Mouse (Mus musculus): ENCODE measurements around the gene Rbl2. TPM values are rescaled to one million over a fixed set of nuclear protein-coding genes. Genes with fewer than 3 reads are reported as not detected.

Rbl2 gene
- polyA plus RNA-seq, 1 experiment from 2014 or later = 9.3 TPM

- no peaks in the 10 kb centered on the region for H3K9me3 ChIP-seq (replicated peaks)
- H3K27me3 ChIP-seq (ENCODE audit: low read depth, poor library complexity, severe bottlenecking) = no peaks in the 10 kb centered on the region
- peaks cover 25% of the 10 kb centered on the region for H3K4me1 ChIP-seq
- H3K36me3 ChIP-seq = no peaks in the 10 kb centered on the region
- 2% methylated on average over 34 of the region's 34 CpGs for WGBS
- H3K4me3 ChIP-seq = peak overlapping the region; percentile 86
- H3K27ac ChIP-seq (replicated peaks) = peak overlapping the region; percentile 87
- peak; percentile 61 for DNase-seq (ENCODE audit: low spot score)
Measured at GRCm38 (mm10) chr8:91070275-91070859, 510 bp downstream of the Rbl2 start.

GRCm38 (mm10) chr8:91077077-91077867 is 7.4 kb downstream of the Rbl2 start:
- H3K27me3 ChIP-seq (ENCODE audit: low read depth, poor library complexity, severe bottlenecking) = no peaks in the 10 kb centered on the region
- no peak overlapping the region for H3K4me3 ChIP-seq
- 93% methylated on average over 12 of the region's 12 CpGs for WGBS

GRCm38 (mm10) chr8:91079678-91080077 is 9.8 kb downstream of the Rbl2 start:
- H3K27me3 ChIP-seq (ENCODE audit: low read depth, poor library complexity, severe bottlenecking) = no peaks in the 10 kb centered on the region
- H3K9me3 ChIP-seq (replicated peaks) = no peaks in the 10 kb centered on the region
- 93% methylated on average over 2 of the region's 2 CpGs for WGBS
- no peak overlapping the region for H3K4me3 ChIP-seq
- DNase-seq (ENCODE audit: low spot score) = no peak
- H3K27ac ChIP-seq (replicated peaks) = no peak overlapping the region
- no peaks in the 10 kb centered on the region for H3K4me1 ChIP-seq
- peaks cover 32% of the 10 kb centered on the region for H3K36me3 ChIP-seq

More at GRCm38 (mm10) chr8:91077077-91077867, 7.4 kb downstream of the Rbl2 start:
- no peak for DNase-seq (ENCODE audit: low spot score)
- Histone ChIP-seq H3K27ac (replicated peaks) (no peak overlapping the region), H3K36me3 (peaks cover 26% of the 10 kb centered on the region), H3K4me1 (no peaks in the 10 kb centered on the region), H3K9me3 (replicated peaks) (no peaks in the 10 kb centered on the region)

- no peaks in the 10 kb centered on the region for H3K4me1 ChIP-seq
Measured at GRCm38 (mm10) chr8:91081911-91082310, 12.1 kb downstream of the Rbl2 start.

GRCm38 (mm10) chr8:91082428-91082827 is 12.6 kb downstream of the Rbl2 start:
- DNase-seq (ENCODE audit: low spot score) = no peak
- H3K27me3 ChIP-seq (ENCODE audit: low read depth, poor library complexity, severe bottlenecking) = no peaks in the 10 kb centered on the region
- no peaks in the 10 kb centered on the region for H3K9me3 ChIP-seq (replicated peaks)
- H3K27ac ChIP-seq (replicated peaks) = no peak overlapping the region
- H3K36me3 ChIP-seq = peaks cover 39% of the 10 kb centered on the region
- H3K4me3 ChIP-seq = no peak overlapping the region
- WGBS = 93% methylated on average over 12 of the region's 12 CpGs
- H3K4me1 ChIP-seq = no peaks in the 10 kb centered on the region

More at GRCm38 (mm10) chr8:91081911-91082310, 12.1 kb downstream of the Rbl2 start:
- Histone ChIP-seq H3K36me3 (peaks cover 40% of the 10 kb centered on the region), H3K4me3 (no peak overlapping the region), H3K9me3 (replicated peaks) (no peaks in the 10 kb centered on the region), H3K27ac (replicated peaks) (no peak overlapping the region), H3K27me3 (ENCODE audit: low read depth, poor library complexity, severe bottlenecking) (no peaks in the 10 kb centered on the region)
- no peak for DNase-seq (ENCODE audit: low spot score)
- 91% methylated on average over 7 of the region's 7 CpGs for WGBS

- Histone ChIP-seq H3K4me3 (no peak overlapping the region), H3K27ac (replicated peaks) (no peak overlapping the region), H3K27me3 (ENCODE audit: low read depth, poor library complexity, severe bottlenecking) (no peaks in the 10 kb centered on the region), H3K36me3 (peaks cover 43% of the 10 kb centered on the region), H3K4me1 (no peaks in the 10 kb centered on the region), H3K9me3 (replicated peaks) (no peaks in the 10 kb centered on the region)
- 93% methylated on average over 7 of the region's 7 CpGs for whole genome bisulfite sequencing
- no peak for DNase-seq (ENCODE audit: low spot score)
Measured at GRCm38 (mm10) chr8:91088452-91088851, 18.6 kb downstream of the Rbl2 start.

- H3K27ac ChIP-seq (replicated peaks) = no peak overlapping the region
- H3K36me3 ChIP-seq = peaks cover 45% of the 10 kb centered on the region
- WGBS = 92% methylated on average over 2 of the region's 2 CpGs
- no peak for DNase-seq (ENCODE audit: low spot score)
- H3K9me3 ChIP-seq (replicated peaks) = no peaks in the 10 kb centered on the region
- H3K4me3 ChIP-seq = no peak overlapping the region
- H3K4me1 ChIP-seq = no peaks in the 10 kb centered on the region
- no peaks in the 10 kb centered on the region for H3K27me3 ChIP-seq (ENCODE audit: low read depth, poor library complexity, severe bottlenecking)
Measured at GRCm38 (mm10) chr8:91089601-91090000, 19.7 kb downstream of the Rbl2 start.

- Histone ChIP-seq H3K27ac (replicated peaks) (no peak overlapping the region), H3K4me1 (no peaks in the 10 kb centered on the region), H3K27me3 (ENCODE audit: low read depth, poor library complexity, severe bottlenecking) (no peaks in the 10 kb centered on the region), H3K4me3 (no peak overlapping the region), H3K9me3 (replicated peaks) (no peaks in the 10 kb centered on the region), H3K36me3 (peaks cover 48% of the 10 kb centered on the region)
- no peak for DNase-seq (ENCODE audit: low spot score)
- 93% methylated on average over 5 of the region's 5 CpGs for WGBS
Measured at GRCm38 (mm10) chr8:91094135-91094534, 24.3 kb downstream of the Rbl2 start.

GRCm38 (mm10) chr8:91098106-91098505 is 28.2 kb downstream of the Rbl2 start:
- Histone ChIP-seq H3K9me3 (replicated peaks) (no peaks in the 10 kb centered on the region), H3K4me3 (no peak overlapping the region), H3K27me3 (ENCODE audit: low read depth, poor library complexity, severe bottlenecking) (no peaks in the 10 kb centered on the region), H3K36me3 (peaks cover 45% of the 10 kb centered on the region), H3K27ac (replicated peaks) (no peak overlapping the region), H3K4me1 (no peaks in the 10 kb centered on the region)
- no peak for DNase-seq (ENCODE audit: low spot score)
- 94% methylated on average over 6 of the region's 6 CpGs for WGBS

GRCm38 (mm10) chr8:91106271-91106670 is 36.4 kb downstream of the Rbl2 start:
- Histone ChIP-seq H3K4me3 (no peak overlapping the region), H3K9me3 (replicated peaks) (no peaks in the 10 kb centered on the region), H3K4me1 (no peaks in the 10 kb centered on the region), H3K36me3 (peaks cover 29% of the 10 kb centered on the region), H3K27me3 (ENCODE audit: low read depth, poor library complexity, severe bottlenecking) (no peaks in the 10 kb centered on the region), H3K27ac (replicated peaks) (no peak overlapping the region)
- 89% methylated on average over 12 of the region's 12 CpGs for WGBS
- DNase-seq (ENCODE audit: low spot score) = no peak

GRCm38 (mm10) chr8:91111868-91112477 is 42.1 kb downstream of the Rbl2 start:
- no peak for DNase-seq (ENCODE audit: low spot score)
- H3K4me3 ChIP-seq = no peak overlapping the region
- H3K9me3 ChIP-seq (replicated peaks) = no peaks in the 10 kb centered on the region
- peaks cover 56% of the 10 kb centered on the region for H3K36me3 ChIP-seq
- H3K4me1 ChIP-seq = no peaks in the 10 kb centered on the region
- no peaks in the 10 kb centered on the region for H3K27me3 ChIP-seq (ENCODE audit: low read depth, poor library complexity, severe bottlenecking)
- 93% methylated on average over 5 of the region's 5 CpGs for WGBS
- H3K27ac ChIP-seq (replicated peaks) = no peak overlapping the region

- WGBS = 93% methylated on average over 5 of the region's 5 CpGs
- Histone ChIP-seq H3K4me3 (no peak overlapping the region), H3K36me3 (peaks cover 68% of the 10 kb centered on the region), H3K27me3 (ENCODE audit: low read depth, poor library complexity, severe bottlenecking) (no peaks in the 10 kb centered on the region), H3K27ac (replicated peaks) (no peak overlapping the region), H3K9me3 (replicated peaks) (no peaks in the 10 kb centered on the region), H3K4me1 (no peaks in the 10 kb centered on the region)
- DNase-seq (ENCODE audit: low spot score) = no peak
Measured at GRCm38 (mm10) chr8:91114428-91114827, 44.6 kb downstream of the Rbl2 start.

GRCm38 (mm10) chr8:91114910-91115309 is 45.1 kb downstream of the Rbl2 start:
- Histone ChIP-seq H3K9me3 (replicated peaks) (no peaks in the 10 kb centered on the region), H3K4me1 (no peaks in the 10 kb centered on the region), H3K27me3 (ENCODE audit: low read depth, poor library complexity, severe bottlenecking) (no peaks in the 10 kb centered on the region), H3K27ac (replicated peaks) (no peak overlapping the region), H3K36me3 (peaks cover 70% of the 10 kb centered on the region), H3K4me3 (no peak overlapping the region)
- 80% methylated on average over 11 of the region's 11 CpGs for WGBS
- no peak for DNase-seq (ENCODE audit: low spot score)
